Mouse (Mus musculus) cortical plate, adult 2 months (tissue): ENCODE measurements around the gene Immp2l.

Experiments used
- CTCF ChIP-seq: fragments of 200-500 bp; IDR thresholded peaks from 2 replicates; pipeline ENCODE4 v1.5.1; 2011; ENCODE audit warnings: mild to moderate bottlenecking, control low read depth, low read length; ENCODE audit not compliant: insufficient read depth; ENCODE audit errors: extremely low read depth
- POLR2A ChIP-seq: fragments of 200-500 bp; IDR thresholded peaks from 2 replicates; pipeline ENCODE4 v1.6.1; 2011; ENCODE audit warnings: mild to moderate bottlenecking, low read length, control low read depth; ENCODE audit not compliant: insufficient read depth; ENCODE audit errors: extremely low read depth

- TF ChIP-seq CTCF (no peak), POLR2A (no peak)
These were observed 40.9 kb upstream of the Immp2l start for GRCm38 (mm10) chr12:40983021-40983420.
